Comparison of ENCODE assay signal across 24 mouse cellular contexts in the genomic region with DNA sequence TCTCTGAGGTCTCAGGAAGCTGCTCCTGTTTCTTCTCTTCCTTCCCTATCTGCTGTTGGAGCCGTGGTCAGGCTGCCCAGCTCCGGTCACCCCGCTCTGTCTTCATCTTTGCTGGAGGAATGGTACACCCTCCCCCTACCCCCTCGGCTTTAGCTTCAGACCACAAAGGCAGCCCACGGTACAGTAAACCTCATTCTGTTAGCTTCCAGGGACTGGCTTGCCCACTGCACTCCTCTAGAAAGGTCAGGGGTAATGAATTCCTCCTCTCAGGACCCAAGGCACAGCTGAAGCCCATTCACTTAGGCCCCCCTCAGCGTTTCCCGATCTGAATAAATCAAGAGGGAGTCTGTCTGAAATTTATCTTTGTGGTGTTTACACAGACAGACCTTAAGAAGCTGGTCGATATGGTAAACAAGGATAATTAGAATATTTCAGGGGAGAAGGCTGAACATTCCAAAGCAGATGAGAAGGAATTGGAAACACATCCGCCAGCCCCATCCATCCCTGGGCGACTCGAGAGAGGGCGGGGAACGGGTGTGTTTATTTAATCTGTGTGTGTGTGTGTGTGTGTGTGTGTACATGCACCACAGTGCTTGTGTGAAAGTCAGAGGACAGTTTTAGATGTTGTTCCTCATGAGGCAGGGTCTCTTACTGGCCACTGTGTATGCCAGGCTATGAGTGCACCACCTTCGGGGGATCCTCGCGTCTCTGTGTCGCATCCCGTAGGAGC. TPM values are rescaled to one million over a fixed set of nuclear protein-coding genes. Genes with fewer than 3 reads are reported as not detected.
DNase-seq lines count a peak whose midpoint lies in the region; ATAC-seq and TF ChIP-seq lines count a peak whose summit lies in the region.
"Had no signal": no experiment of that assay in that cellular context is flagged by ENCODE, and none has a peak within 500 bp of the region (broad histone marks: within the 10 kb centered on the region; RNA-seq: fewer than 3 reads in every experiment).

No protein-coding gene starts in this region.

- no peak overlapping the region for H3K4me3 ChIP-seq in hindbrain, embryonic 11.5 days (ENCODE audit: low read depth, low read length)
- H3K4me3 ChIP-seq in hindbrain, embryonic 10.5 days: no peak overlapping the region
- H3K4me3 ChIP-seq in midbrain, embryonic 12.5 days: no peak overlapping the region
- H3K4me3 ChIP-seq in midbrain, postnatal 0 days (ENCODE audit: low read depth, low read length): no peak overlapping the region
- H3K4me3 ChIP-seq in midbrain, embryonic 14.5 days (replicated peaks; ENCODE audit: low read depth, low read length): no peak overlapping the region
- H3K4me3 ChIP-seq: forebrain, embryonic 10.5 days; heart, adult 2 months; liver, embryonic 13.5 days; lung, embryonic 15.5 days had no signal

- H3K27ac ChIP-seq in hindbrain, embryonic 11.5 days (ENCODE audit: low read depth, low read length): no peak overlapping the region
- H3K27ac ChIP-seq in hindbrain, embryonic 10.5 days: no peak overlapping the region
- peak overlapping the region; percentile 42 for H3K27ac ChIP-seq in midbrain, embryonic 12.5 days (replicated peaks)
- no peak overlapping the region for H3K27ac ChIP-seq in midbrain, postnatal 0 days (ENCODE audit: low read depth, low read length)
- no peak overlapping the region for H3K27ac ChIP-seq in midbrain, embryonic 14.5 days (replicated peaks; ENCODE audit: low read depth, low read length)
- H3K27ac ChIP-seq: forebrain, embryonic 10.5 days; heart, adult 2 months; liver, embryonic 13.5 days; lung, embryonic 15.5 days had no signal

- H3K4me1 ChIP-seq in hindbrain, embryonic 11.5 days (replicated peaks; ENCODE audit: control insufficient read depth, insufficient read depth, low read length): no peaks in the 10 kb centered on the region
- peaks cover 9% of the 10 kb centered on the region for H3K4me1 ChIP-seq in hindbrain, embryonic 10.5 days (replicated peaks)
- no peaks in the 10 kb centered on the region for H3K4me1 ChIP-seq in midbrain, embryonic 12.5 days
- no peaks in the 10 kb centered on the region for H3K4me1 ChIP-seq in midbrain, postnatal 0 days (ENCODE audit: insufficient read depth, low read length)
- H3K4me1 ChIP-seq in midbrain, embryonic 14.5 days (ENCODE audit: control insufficient read depth, insufficient read depth, low read length): no peaks in the 10 kb centered on the region
- H3K4me1 ChIP-seq: forebrain, embryonic 10.5 days; liver, embryonic 13.5 days; lung, embryonic 15.5 days had no signal

- no peaks in the 10 kb centered on the region for H3K36me3 ChIP-seq in hindbrain, embryonic 11.5 days (ENCODE audit: control insufficient read depth, insufficient read depth, low read length)
- no peaks in the 10 kb centered on the region for H3K36me3 ChIP-seq in hindbrain, embryonic 10.5 days
- H3K36me3 ChIP-seq in midbrain, embryonic 12.5 days: no peaks in the 10 kb centered on the region
- H3K36me3 ChIP-seq in midbrain, postnatal 0 days (ENCODE audit: insufficient read depth, low read length): no peaks in the 10 kb centered on the region
- H3K36me3 ChIP-seq in midbrain, embryonic 14.5 days (ENCODE audit: control insufficient read depth, insufficient read depth, low read length): no peaks in the 10 kb centered on the region
- H3K36me3 ChIP-seq: forebrain, embryonic 10.5 days; liver, embryonic 13.5 days; lung, embryonic 15.5 days had no signal

- DNase-seq in hindbrain, embryonic 11.5 days (ENCODE audit: low spot score): no peak
- no peak for DNase-seq in hindbrain, embryonic 10.5 days (ENCODE audit: low spot score)
- DNase-seq in midbrain, postnatal 0 days (ENCODE audit: low spot score): no peak
- peak; percentile 11 for DNase-seq in midbrain, embryonic 14.5 days
- DNase-seq in embryo, embryonic 10.5 days (ENCODE audit: low spot score): no peak
- no peak for DNase-seq in urinary bladder, postnatal 25 days (ENCODE audit: low spot score)
- DNase-seq: adrenal gland, postnatal 14 days; cerebellum, adult 2 months; cerebellum, postnatal 25 days; gastrocnemius, postnatal 36 days; heart, adult 2 months; kidney, adult 11 months; kidney, postnatal 36 days; layer of hippocampus, postnatal 36 days; liver, embryonic 13.5 days; lung, postnatal 36 days; right cerebral cortex, adult 18-20 months; thymus, adult 2 months; thymus, postnatal 4 days had no signal

- peak; percentile 33; the same call in 1 of the 2 replicates for ATAC-seq in hindbrain, embryonic 11.5 days (ENCODE audit: low FRiP score)
- ATAC-seq in midbrain, embryonic 12.5 days (ENCODE audit: low FRiP score, low read depth): peak; percentile 70
- ATAC-seq in midbrain, postnatal 0 days (ENCODE audit: low FRiP score): no peak
- no peak for ATAC-seq in midbrain, embryonic 14.5 days (ENCODE audit: low FRiP score, low TSS enrichment)
- ATAC-seq: CD4-positive, CD25-positive, alpha-beta regulatory T cell, adult 4 months had no signal

- 76% methylated on average over 18 of the region's 18 CpGs for whole genome bisulfite sequencing in hindbrain, embryonic 11.5 days
- 80% methylated on average over 18 of the region's 18 CpGs for WGBS in hindbrain, embryonic 10.5 days
- 67% methylated on average over 17 of the region's 18 CpGs for WGBS in midbrain, embryonic 12.5 days
- WGBS in midbrain, postnatal 0 days: 72% methylated on average over 18 of the region's 18 CpGs
- WGBS in midbrain, embryonic 14.5 days: 74% methylated on average over 18 of the region's 18 CpGs

- no peak overlapping the region for H3K9ac ChIP-seq in hindbrain, embryonic 11.5 days (ENCODE audit: low read depth, low read length)
- H3K9ac ChIP-seq in midbrain, embryonic 12.5 days (replicated peaks): no peak overlapping the region
- no peak overlapping the region for H3K9ac ChIP-seq in midbrain, postnatal 0 days (replicated peaks; ENCODE audit: low read length, poor library complexity, severe bottlenecking)
- H3K9ac ChIP-seq in midbrain, embryonic 14.5 days (replicated peaks; ENCODE audit: low read length): no peak overlapping the region
- H3K9ac ChIP-seq: liver, embryonic 13.5 days; lung, embryonic 15.5 days had no signal

- H3K9me3 ChIP-seq in hindbrain, embryonic 11.5 days (ENCODE audit: control insufficient read depth, low read length): no peaks in the 10 kb centered on the region
- H3K9me3 ChIP-seq in hindbrain, embryonic 10.5 days: no peaks in the 10 kb centered on the region
- no peaks in the 10 kb centered on the region for H3K9me3 ChIP-seq in midbrain, embryonic 12.5 days
- H3K9me3 ChIP-seq in midbrain, postnatal 0 days (ENCODE audit: low read length): no peaks in the 10 kb centered on the region
- H3K9me3 ChIP-seq in midbrain, embryonic 14.5 days (ENCODE audit: control insufficient read depth, low read length): no peaks in the 10 kb centered on the region
- H3K9me3 ChIP-seq: forebrain, embryonic 10.5 days; liver, embryonic 13.5 days; lung, embryonic 15.5 days had no signal

- no peak for TF ChIP-seq CTCF in midbrain, postnatal 0 days (IDR thresholded peaks at IDR 0.05)

- H3K4me2 ChIP-seq in hindbrain, embryonic 11.5 days (replicated peaks; ENCODE audit: low read depth, low read length): no peak overlapping the region
- no peak overlapping the region for H3K4me2 ChIP-seq in midbrain, embryonic 12.5 days (replicated peaks)
- H3K4me2 ChIP-seq in midbrain, postnatal 0 days (ENCODE audit: low read depth, low read length, poor library complexity, severe bottlenecking): no peak overlapping the region
- H3K4me2 ChIP-seq in midbrain, embryonic 14.5 days (ENCODE audit: low read length): no peak overlapping the region
- H3K4me2 ChIP-seq: liver, embryonic 13.5 days; lung, embryonic 15.5 days had no signal

- H3K27me3 ChIP-seq in hindbrain, embryonic 11.5 days (ENCODE audit: control insufficient read depth, insufficient read depth, low read length): no peaks in the 10 kb centered on the region
- H3K27me3 ChIP-seq in hindbrain, embryonic 10.5 days (ENCODE audit: insufficient read depth, poor library complexity, severe bottlenecking): no peaks in the 10 kb centered on the region
- H3K27me3 ChIP-seq in midbrain, embryonic 12.5 days: no peaks in the 10 kb centered on the region
- no peaks in the 10 kb centered on the region for H3K27me3 ChIP-seq in midbrain, postnatal 0 days (ENCODE audit: insufficient read depth, low read length)
- H3K27me3 ChIP-seq in midbrain, embryonic 14.5 days (ENCODE audit: control insufficient read depth, insufficient read depth, low read length): no peaks in the 10 kb centered on the region
- H3K27me3 ChIP-seq: liver, embryonic 13.5 days; lung, embryonic 15.5 days had no signal

RNA-seq across cellular contexts. Expression of a gene that starts 53.0 kb away (rescaled TPM):
- polyA plus RNA-seq in hindbrain, embryonic 11.5 days (2014; fragmentation: Nextera tagmentation; extraction: Ambion mirVana): 7.1 and 8.7 TPM in 2 replicates
- 9.0 and 10.1 TPM in 2 replicates for polyA plus RNA-seq in hindbrain, embryonic 10.5 days (2016; fragmentation: Nextera tagmentation; extraction: Ambion mirVana)
- polyA plus RNA-seq in midbrain, embryonic 12.5 days (2016; fragmentation: Nextera tagmentation; extraction: Ambion mirVana): 8.6 and 9.6 TPM in 2 replicates
- total RNA-seq in midbrain, postnatal 0 days (2014; rRNA removed): 3.3 and 4.7 TPM in 2 replicates
- 0.77 and 0.84 TPM in 2 replicates for polyA plus RNA-seq in midbrain, postnatal 0 days (2015; fragmentation: Nextera tagmentation; extraction: Ambion mirVana)
- 1.6 and 2.8 TPM in 2 replicates for polyA plus RNA-seq in midbrain, embryonic 14.5 days (2014; fragmentation: Nextera tagmentation; extraction: Ambion mirVana)
- total RNA-seq: megakaryocyte-erythroid progenitor cell, adult 5-6 weeks had no signal
- polyA plus RNA-seq: CD4-positive, CD25-positive, alpha-beta regulatory T cell, adult 4 months had no signal

Comparison
In these comparisons a context has a peak if more than half of its experiments do, and no peak if none do; other contexts are left out.
1. ATAC-seq: peak in hindbrain, embryonic 11.5 days (single experiment) and midbrain, embryonic 12.5 days (single experiment); none in midbrain, postnatal 0 days (single experiment) and midbrain, embryonic 14.5 days (single experiment).